Comparison of ENCODE assay signal across 8 mouse cellular contexts in genomic region chr1:134059739-134060695, GRCm38 (mm10). TPM values are rescaled to one million over a fixed set of nuclear protein-coding genes. Genes with fewer than 3 reads are reported as not detected.
DNase-seq lines count a peak whose midpoint lies in the region; ATAC-seq and TF ChIP-seq lines count a peak whose summit lies in the region.

No protein-coding gene starts in this region.

- no peak for TF ChIP-seq POLR2A in ES-Bruce4 (IDR thresholded peaks at IDR 0.05; ENCODE audit: insufficient read depth, low read length)

- 66% methylated on average over 16 of the region's 16 CpGs for whole genome bisulfite sequencing in heart, embryonic 11.5 days (ENCODE audit: insufficient replicate concordance)
- 50% methylated on average over 16 of the region's 16 CpGs for WGBS in lung, postnatal 0 days

- ATAC-seq in heart, embryonic 11.5 days (replicated peaks; ENCODE audit: insufficient number of reproducible peaks, low FRiP score, low TSS enrichment): no peak
- ATAC-seq in hematopoietic stem cell, adult 5-6 weeks (replicated peaks in 1 of 2; ENCODE audit: insufficient read depth in 1 of 2, low FRiP score in 2 of 2, low TSS enrichment in 1 of 2, low read depth in 1 of 2, poor library complexity in 2 of 2, severe bottlenecking in 2 of 2): 0 out of 4 replicates have a peak, but pooled peaks have one; percentile 18 to 23
- no peak for ATAC-seq in lung, postnatal 0 days

- no peaks in the 10 kb centered on the region for H3K27me3 ChIP-seq in heart, embryonic 11.5 days (ENCODE audit: control insufficient read depth, insufficient read depth, low read length)
- no peaks in the 10 kb centered on the region for H3K27me3 ChIP-seq in ES-Bruce4 (ENCODE audit: control insufficient read depth, insufficient read depth, low read length, poor library complexity, severe bottlenecking)
- no peaks in the 10 kb centered on the region for H3K27me3 ChIP-seq in lung, postnatal 0 days (replicated peaks; ENCODE audit: insufficient read depth, low read length)

- peak overlapping the region; percentile 82 for H3K4me2 ChIP-seq in heart, embryonic 11.5 days
- H3K4me2 ChIP-seq in lung, postnatal 0 days (replicated peaks; ENCODE audit: low read depth, low read length): peak overlapping the region; percentile 62

- H3K4me3 ChIP-seq in heart, embryonic 11.5 days (ENCODE audit: low read depth, low read length): peak overlapping the region; percentile 42
- H3K4me3 ChIP-seq in ES-Bruce4 (ENCODE audit: low read depth, low read length): no peak overlapping the region
- H3K4me3 ChIP-seq in lung, postnatal 0 days (ENCODE audit: low read depth, low read length): peak overlapping the region; percentile 23

- H3K36me3 ChIP-seq in heart, embryonic 11.5 days (ENCODE audit: control insufficient read depth, insufficient read depth, low read length): no peaks in the 10 kb centered on the region
- H3K36me3 ChIP-seq in ES-Bruce4 (ENCODE audit: control insufficient read depth, insufficient read depth, low read length, poor library complexity, severe bottlenecking): no peaks in the 10 kb centered on the region
- H3K36me3 ChIP-seq in lung, postnatal 0 days (ENCODE audit: insufficient read depth, low read length): no peaks in the 10 kb centered on the region

- peak overlapping the region; percentile 56; the same call in 1 of the 2 replicates for H3K9ac ChIP-seq in heart, embryonic 11.5 days (ENCODE audit: low read depth, low read length)
- no peak overlapping the region for H3K9ac ChIP-seq in ES-Bruce4 (ENCODE audit: low read depth, poor library complexity, severe bottlenecking)
- H3K9ac ChIP-seq in lung, postnatal 0 days (replicated peaks; ENCODE audit: low read depth): 0 out of 2 replicates have a peak overlapping the region, but pooled peaks have one; percentile 23

- TF ChIP-seq CTCF in ES-Bruce4 (IDR thresholded peaks at IDR 0.05; ENCODE audit: low read depth, low read length): no peak
- TF ChIP-seq CTCF in lung, postnatal 0 days (IDR thresholded peaks at IDR 0.05): peak; percentile 74

- peak overlapping the region; percentile 98 for H3K27ac ChIP-seq in heart, embryonic 11.5 days (ENCODE audit: low read depth, low read length)
- peak overlapping the region; percentile 29 for H3K27ac ChIP-seq in ES-Bruce4 (ENCODE audit: insufficient read depth, low read length)
- peak overlapping the region; percentile 95 for H3K27ac ChIP-seq in lung, postnatal 0 days (ENCODE audit: low read length)

- H3K4me1 ChIP-seq in heart, embryonic 11.5 days (ENCODE audit: control insufficient read depth, insufficient read depth, low read length): peaks cover 50% of the 10 kb centered on the region
- peaks cover 13% of the 10 kb centered on the region for H3K4me1 ChIP-seq in ES-Bruce4 (ENCODE audit: control insufficient read depth, insufficient read depth, low read length)
- peaks cover 60% of the 10 kb centered on the region for H3K4me1 ChIP-seq in lung, postnatal 0 days (ENCODE audit: insufficient read depth, low read depth, low read length)

- no peak for DNase-seq in heart, adult 8-10 months (ENCODE audit: low spot score)
- DNase-seq in lung, postnatal 0 days (ENCODE audit: low spot score): peak; percentile 68
- peak; percentile 64 to 65 for DNase-seq in thymus, postnatal 10 days (ENCODE audit: low spot score in 2 of 2)
- no peak for DNase-seq in layer of hippocampus, adult 9-11 months
- DNase-seq in frontal cortex, postnatal 10 days (ENCODE audit: low spot score in 2 of 2): no peak

- H3K9me3 ChIP-seq in heart, embryonic 11.5 days (replicated peaks; ENCODE audit: control insufficient read depth, low read length): no peaks in the 10 kb centered on the region
- H3K9me3 ChIP-seq in ES-Bruce4 (replicated peaks; ENCODE audit: control insufficient read depth, insufficient read depth, low read length, poor library complexity, severe bottlenecking): no peaks in the 10 kb centered on the region
- H3K9me3 ChIP-seq in lung, postnatal 0 days (ENCODE audit: low read length): no peaks in the 10 kb centered on the region

- no peak for TF ChIP-seq EP300 in ES-Bruce4 (IDR thresholded peaks at IDR 0.05; ENCODE audit: insufficient read depth, low read depth, low read length)
- TF ChIP-seq EP300 in lung, postnatal 0 days (IDR thresholded peaks at IDR 0.05): no peak

RNA-seq across cellular contexts. Expression of gene Btg2, which starts 18.9 kb away (rescaled TPM):
- 31.7 and 35.6 TPM in 2 replicates for polyA plus RNA-seq in heart, embryonic 11.5 days (2014; fragmentation: Nextera tagmentation; extraction: Ambion mirVana)
- total RNA-seq in heart, adult 8-10 months (2022): 10 to 100 TPM; 18.3 to 35.3 (median 28.0) TPM
- 109 and 112 TPM in 2 replicates for polyA plus RNA-seq in ES-Bruce4 (2011; ENCODE audit: insufficient read depth, insufficient read length, low read depth, missing spikeins)
- 141 and 174 TPM in 2 replicates for total RNA-seq in hematopoietic stem cell, adult 5-6 weeks (2017)
- polyA plus RNA-seq in lung, postnatal 0 days (2015; fragmentation: Nextera tagmentation; extraction: Ambion mirVana): 177 and 184 TPM in 2 replicates

RNA-seq across cellular contexts. Expression of gene Fmod, which starts 23.0 kb away (rescaled TPM):
- 10.6 and 13.4 TPM in 2 replicates for polyA plus RNA-seq in heart, embryonic 11.5 days (2014; fragmentation: Nextera tagmentation; extraction: Ambion mirVana)
- 10 to 100 TPM in 1 of 4 experiments, 1 to 10 TPM in 3; 5.9 to 14.1 (median 8.2) TPM for total RNA-seq in heart, adult 8-10 months (2022)
- polyA plus RNA-seq in ES-Bruce4 (2011; ENCODE audit: insufficient read depth, insufficient read length, low read depth, missing spikeins): not detected in 2 replicates
- total RNA-seq in hematopoietic stem cell, adult 5-6 weeks (2017): not detected in 2 replicates
- polyA plus RNA-seq in lung, postnatal 0 days (2015; fragmentation: Nextera tagmentation; extraction: Ambion mirVana): 9.7 and 10.0 TPM in 2 replicates

RNA-seq across cellular contexts. Expression of gene Chit1, which starts 51.0 kb away (rescaled TPM):
- polyA plus RNA-seq in heart, embryonic 11.5 days (2014; fragmentation: Nextera tagmentation; extraction: Ambion mirVana): 1.7 and 1.9 TPM in 2 replicates
- total RNA-seq in heart, adult 8-10 months (2022): not detected
- not detected in 2 replicates for polyA plus RNA-seq in ES-Bruce4 (2011; ENCODE audit: insufficient read depth, insufficient read length, low read depth, missing spikeins)
- total RNA-seq in hematopoietic stem cell, adult 5-6 weeks (2017): 0.25 TPM in 1 of 2 replicates, not detected in the other
- polyA plus RNA-seq in lung, postnatal 0 days (2015; fragmentation: Nextera tagmentation; extraction: Ambion mirVana): 0.29 TPM in 1 of 2 replicates, not detected in the other

Comparison
In these comparisons a context has a peak if more than half of its experiments do, and no peak if none do; other contexts are left out.
1. ATAC-seq: peak in hematopoietic stem cell, adult 5-6 weeks (2 of 2); none in heart, embryonic 11.5 days (single experiment) and lung, postnatal 0 days (single experiment).
2. H3K27ac ChIP-seq: peak in every context shown above with its lines; median percentile 98 in heart, embryonic 11.5 days; 95 in lung, postnatal 0 days; 29 in ES-Bruce4.
3. DNase-seq: peak in lung, postnatal 0 days (single experiment) and thymus, postnatal 10 days (2 of 2); none in heart, adult 8-10 months (single experiment), layer of hippocampus, adult 9-11 months (single experiment) and frontal cortex, postnatal 10 days (0 of 2).